Mouse (Mus musculus) midbrain, embryonic 16.5 days (tissue): ENCODE data around the gene L3mbtl3. TPM values are rescaled to one million over a fixed set of nuclear protein-coding genes. Genes with fewer than 3 reads are reported as not detected.

Source experiments
- ATAC-seq: fragments of 200-750 bp; cut with Nextera tagmentation; 2 replicates; pipeline ENCODE4 v1.8.0; 2017; ENCODE audit warnings: moderate TSS enrichment
- H3K27ac ChIP-seq: fragments of 300-500 bp; sonication (generic); 2 replicates; pipeline ENCODE4 v1.5.1; 2014; ENCODE audit warnings: mild to moderate bottlenecking, low read length, mixed read lengths
- H3K27me3 ChIP-seq: fragments of 300-500 bp; sonication (generic); 2 replicates; pipeline ENCODE4 v1.6.1; 2014; ENCODE audit warnings: low read depth, low read length, mixed read lengths; ENCODE audit not compliant: control insufficient read depth, insufficient read depth
- H3K36me3 ChIP-seq: fragments of 300-500 bp; sonication (generic); 2 replicates; pipeline ENCODE4 v1.6.1; 2014; ENCODE audit warnings: mild to moderate bottlenecking, low read length, moderate library complexity, mixed read lengths; ENCODE audit not compliant: control insufficient read depth, insufficient read depth
- H3K4me1 ChIP-seq: fragments of 300-500 bp; sonication (generic); 2 replicates; pipeline ENCODE4 v1.6.1; 2014; ENCODE audit warnings: mild to moderate bottlenecking, low read length, mixed read lengths; ENCODE audit not compliant: control insufficient read depth, insufficient read depth
- H3K4me2 ChIP-seq: fragments of 300-500 bp; sonication (generic); 2 replicates; pipeline ENCODE4 v1.6.1; 2014; ENCODE audit warnings: mild to moderate bottlenecking, low read length, mixed read lengths
- H3K4me3 ChIP-seq: fragments of 300-500 bp; sonication (generic); 2 replicates; pipeline ENCODE4 v1.5.1; 2014; ENCODE audit warnings: low read depth, mild to moderate bottlenecking, low read length, moderate library complexity, mixed read lengths
- H3K9ac ChIP-seq: fragments of 300-500 bp; sonication (generic); 2 replicates; pipeline ENCODE4 v1.6.1; 2014; ENCODE audit warnings: low read depth, low read length, mixed read lengths
- H3K9me3 ChIP-seq: fragments of 300-500 bp; sonication (generic); replicated peaks from 2 replicates; pipeline ENCODE4 v1.6.1; 2014; ENCODE audit warnings: mild to moderate bottlenecking, low read length, mixed read lengths; ENCODE audit not compliant: control insufficient read depth, poor library complexity, severe bottlenecking
- WGBS: fragments of 180-500 bp; shearing (Covaris S2); extraction: QIAGEN DNeasy Blood & Tissue Kit; methylation state at CpG from one replicate; pipeline ENCODE4 v1.1.7; 2014; 5-methylcytosine and 5-hydroxymethylcytosine counted together
- polyA plus RNA-seq: library from polyadenylated mRNA; unstranded; fragments of >200 nt; fragmentation: Nextera tagmentation; extraction: Ambion mirVana; gene quantifications from 2 replicates; pipeline ENCODE4 v1.2.1, GENCODE M21; 2015

The L3mbtl3 gene
- polyA plus RNA-seq, 1 experiment from 2014 or later: 35.4 TPM

GRCm38 (mm10) chr10:26280009-26280408 lies 95.8 kb downstream of the L3mbtl3 start:
- Histone ChIP-seq H3K36me3 (peaks cover 14% of the 10 kb centered on the region), H3K27ac (no peak overlapping the region), H3K9ac (no peak overlapping the region), H3K9me3 (no peaks in the 10 kb centered on the region), H3K4me1 (no peaks in the 10 kb centered on the region), H3K4me2 (no peak overlapping the region), H3K4me3 (no peak overlapping the region), H3K27me3 (no peaks in the 10 kb centered on the region)
- WGBS: 51% methylated on average over 8 of the region's 8 CpGs
- ATAC-seq: no peak

GRCm38 (mm10) chr10:26275414-26275813 lies 100.4 kb downstream of the L3mbtl3 start:
- Histone ChIP-seq H3K36me3 (peaks cover 19% of the 10 kb centered on the region), H3K4me3 (no peak overlapping the region), H3K4me2 (no peak overlapping the region), H3K27me3 (no peaks in the 10 kb centered on the region), H3K4me1 (no peaks in the 10 kb centered on the region), H3K9ac (no peak overlapping the region), H3K27ac (no peak overlapping the region), H3K9me3 (no peaks in the 10 kb centered on the region)
- 96% methylated on average over 6 of the region's 6 CpGs for WGBS
- ATAC-seq: no peak

GRCm38 (mm10) chr10:26263744-26264459 lies 111.9 kb downstream of the L3mbtl3 start:
- H3K9me3 ChIP-seq: no peaks in the 10 kb centered on the region
- no peaks in the 10 kb centered on the region for H3K27me3 ChIP-seq
- 70% methylated on average over 3 of the region's 3 CpGs for WGBS
- no peak overlapping the region for H3K4me2 ChIP-seq
- no peak overlapping the region for H3K27ac ChIP-seq
- H3K36me3 ChIP-seq: no peaks in the 10 kb centered on the region
- ATAC-seq: no peak
- no peak overlapping the region for H3K9ac ChIP-seq
- H3K4me3 ChIP-seq: no peak overlapping the region
- no peaks in the 10 kb centered on the region for H3K4me1 ChIP-seq

GRCm38 (mm10) chr10:26259908-26260307 lies 115.9 kb downstream of the L3mbtl3 start:
- no peak overlapping the region for H3K4me2 ChIP-seq
- no peaks in the 10 kb centered on the region for H3K36me3 ChIP-seq
- H3K4me1 ChIP-seq: no peaks in the 10 kb centered on the region
- ATAC-seq: no peak
- no peaks in the 10 kb centered on the region for H3K27me3 ChIP-seq
- 79% methylated on average over 4 of the region's 4 CpGs for WGBS
- H3K9ac ChIP-seq: no peak overlapping the region
- H3K4me3 ChIP-seq: no peak overlapping the region
- no peak overlapping the region for H3K27ac ChIP-seq
- no peaks in the 10 kb centered on the region for H3K9me3 ChIP-seq

GRCm38 (mm10) chr10:26249426-26250165 lies 126.2 kb downstream of the L3mbtl3 start:
- no peak for ATAC-seq
- no peaks in the 10 kb centered on the region for H3K36me3 ChIP-seq
- no peak overlapping the region for H3K9ac ChIP-seq
- H3K4me2 ChIP-seq: no peak overlapping the region
- H3K9me3 ChIP-seq: no peaks in the 10 kb centered on the region; the same call in 1 of the 2 replicates
- WGBS: 90% methylated on average over 7 of the region's 7 CpGs
- H3K27me3 ChIP-seq: no peaks in the 10 kb centered on the region
- no peak overlapping the region for H3K27ac ChIP-seq
- H3K4me1 ChIP-seq: no peaks in the 10 kb centered on the region
- no peak overlapping the region for H3K4me3 ChIP-seq

- H3K4me3 ChIP-seq: no peak overlapping the region
- no peak overlapping the region for H3K27ac ChIP-seq
- 89% methylated on average over 6 of the region's 6 CpGs for WGBS
- H3K4me2 ChIP-seq: no peak overlapping the region
- no peaks in the 10 kb centered on the region for H3K36me3 ChIP-seq
- no peak for ATAC-seq
- no peaks in the 10 kb centered on the region for H3K4me1 ChIP-seq
- no peaks in the 10 kb centered on the region for H3K9me3 ChIP-seq
- H3K9ac ChIP-seq: no peak overlapping the region
- H3K27me3 ChIP-seq: no peaks in the 10 kb centered on the region
Measured at GRCm38 (mm10) chr10:26244466-26244865, 131.3 kb downstream of the L3mbtl3 start.

- Histone ChIP-seq H3K9me3 (no peaks in the 10 kb centered on the region), H3K4me1 (no peaks in the 10 kb centered on the region), H3K27ac (no peak overlapping the region), H3K4me3 (no peak overlapping the region), H3K27me3 (no peaks in the 10 kb centered on the region), H3K36me3 (no peaks in the 10 kb centered on the region), H3K9ac (no peak overlapping the region), H3K4me2 (no peak overlapping the region)
- no peak for ATAC-seq
- whole genome bisulfite sequencing: 92% methylated on average over 3 of the region's 3 CpGs
Measured at GRCm38 (mm10) chr10:26243203-26243602, 132.6 kb downstream of the L3mbtl3 start.

GRCm38 (mm10) chr10:26239090-26239489 lies 136.7 kb downstream of the L3mbtl3 start:
- WGBS: 84% methylated on average over 1 of the region's 1 CpGs
- Histone ChIP-seq H3K9me3 (no peaks in the 10 kb centered on the region), H3K27me3 (no peaks in the 10 kb centered on the region), H3K36me3 (no peaks in the 10 kb centered on the region), H3K27ac (no peak overlapping the region), H3K4me3 (no peak overlapping the region), H3K9ac (no peak overlapping the region), H3K4me1 (no peaks in the 10 kb centered on the region), H3K4me2 (no peak overlapping the region)
- ATAC-seq: no peak

GRCm38 (mm10) chr10:26238559-26238958 lies 137.2 kb downstream of the L3mbtl3 start:
- Histone ChIP-seq H3K9ac (no peak overlapping the region), H3K36me3 (no peaks in the 10 kb centered on the region), H3K4me2 (no peak overlapping the region), H3K27me3 (no peaks in the 10 kb centered on the region), H3K27ac (no peak overlapping the region), H3K4me3 (no peak overlapping the region), H3K9me3 (no peaks in the 10 kb centered on the region), H3K4me1 (no peaks in the 10 kb centered on the region)
- no peak for ATAC-seq
- 52% methylated on average over 4 of the region's 4 CpGs for WGBS
